Mouse (Mus musculus): Measurements from ENCODE around the gene Lipt1. TPM values are rescaled to one million over a fixed set of nuclear protein-coding genes. Genes with fewer than 3 reads are reported as not detected.

Lipt1 gene
- polyA plus RNA-seq, 1 experiment = 0.58 TPM

- DNase-seq (ENCODE audit: low read depth in 1 of 2, low spot score in 2 of 2) = no peak
- Histone ChIP-seq H3K4me1 (ENCODE audit: control insufficient read depth, insufficient read depth, insufficient read length) (no peaks in the 10 kb centered on the region; the same call in 1 of the 2 replicates), H3K27ac (ENCODE audit: insufficient read depth, low read length) (no peak overlapping the region), H3K27me3 (ENCODE audit: control insufficient read depth, insufficient read depth, low read length) (no peaks in the 10 kb centered on the region), H3K36me3 (ENCODE audit: control insufficient read depth, insufficient read depth, low read length) (peaks cover 17% of the 10 kb centered on the region), H3K4me3 (ENCODE audit: extremely low read depth, insufficient read depth, insufficient read length) (no peak overlapping the region)
- TF ChIP-seq POLR2A (IDR thresholded peaks at IDR 0.05; ENCODE audit: low read depth, low read length) (no peak), CTCF (IDR thresholded peaks at IDR 0.05; ENCODE audit: extremely low read depth, insufficient read depth, insufficient read length, insufficient replicate concordance) (no peak)
- 53% methylated on average over 3 of the region's 3 CpGs for WGBS
These were observed 19.9 kb downstream of the Lipt1 start for GRCm38 (mm10) chr1:37891400-37891799.

GRCm38 (mm10) chr1:37894606-37895005 lies 23.1 kb downstream of the Lipt1 start:
- Histone ChIP-seq H3K4me1 (ENCODE audit: control insufficient read depth, insufficient read depth, insufficient read length) (no peaks in the 10 kb centered on the region), H3K27ac (ENCODE audit: insufficient read depth, low read length) (no peak overlapping the region), H3K36me3 (ENCODE audit: control insufficient read depth, insufficient read depth, low read length) (peaks cover 38% of the 10 kb centered on the region), H3K27me3 (ENCODE audit: control insufficient read depth, insufficient read depth, low read length) (no peaks in the 10 kb centered on the region), H3K4me3 (ENCODE audit: extremely low read depth, insufficient read depth, insufficient read length) (no peak overlapping the region)
- no peak for DNase-seq (ENCODE audit: low read depth in 1 of 2, low spot score in 2 of 2)
- TF ChIP-seq CTCF (IDR thresholded peaks at IDR 0.05; ENCODE audit: extremely low read depth, insufficient read depth, insufficient read length, insufficient replicate concordance) = no peak
- TF ChIP-seq POLR2A (IDR thresholded peaks at IDR 0.05; ENCODE audit: low read depth, low read length) = no peak

- no peak overlapping the region for H3K4me3 ChIP-seq (ENCODE audit: extremely low read depth, insufficient read depth, insufficient read length)
- TF ChIP-seq POLR2A (IDR thresholded peaks at IDR 0.05; ENCODE audit: low read depth, low read length) (no peak), CTCF (IDR thresholded peaks at IDR 0.05; ENCODE audit: extremely low read depth, insufficient read depth, insufficient read length, insufficient replicate concordance) (no peak)
- H3K36me3 ChIP-seq (ENCODE audit: control insufficient read depth, insufficient read depth, low read length) = peaks cover 36% of the 10 kb centered on the region
- WGBS = 90% methylated on average over 4 of the region's 4 CpGs
- no peaks in the 10 kb centered on the region for H3K27me3 ChIP-seq (ENCODE audit: control insufficient read depth, insufficient read depth, low read length)
- H3K4me1 ChIP-seq (ENCODE audit: control insufficient read depth, insufficient read depth, insufficient read length) = no peaks in the 10 kb centered on the region
- no peak for DNase-seq (ENCODE audit: low read depth in 1 of 2, low spot score in 2 of 2)
- no peak overlapping the region for H3K27ac ChIP-seq (ENCODE audit: insufficient read depth, low read length)
These were observed 28.3 kb downstream of the Lipt1 start for GRCm38 (mm10) chr1:37899816-37900215.

- peaks cover 34% of the 10 kb centered on the region for H3K36me3 ChIP-seq (ENCODE audit: control insufficient read depth, insufficient read depth, low read length)
- no peak overlapping the region for H3K27ac ChIP-seq (ENCODE audit: insufficient read depth, low read length)
- H3K4me1 ChIP-seq (ENCODE audit: control insufficient read depth, insufficient read depth, insufficient read length) = no peaks in the 10 kb centered on the region
- WGBS = 86% methylated on average over 6 of the region's 6 CpGs
- no peaks in the 10 kb centered on the region for H3K27me3 ChIP-seq (ENCODE audit: control insufficient read depth, insufficient read depth, low read length)
- TF ChIP-seq CTCF (IDR thresholded peaks at IDR 0.05; ENCODE audit: extremely low read depth, insufficient read depth, insufficient read length, insufficient replicate concordance) = no peak
- TF ChIP-seq POLR2A (IDR thresholded peaks at IDR 0.05; ENCODE audit: low read depth, low read length) = no peak
- no peak overlapping the region for H3K4me3 ChIP-seq (ENCODE audit: extremely low read depth, insufficient read depth, insufficient read length)
- no peak for DNase-seq (ENCODE audit: low read depth in 1 of 2, low spot score in 2 of 2)
These were observed 28.8 kb downstream of the Lipt1 start for GRCm38 (mm10) chr1:37900288-37900687.

DNA sequence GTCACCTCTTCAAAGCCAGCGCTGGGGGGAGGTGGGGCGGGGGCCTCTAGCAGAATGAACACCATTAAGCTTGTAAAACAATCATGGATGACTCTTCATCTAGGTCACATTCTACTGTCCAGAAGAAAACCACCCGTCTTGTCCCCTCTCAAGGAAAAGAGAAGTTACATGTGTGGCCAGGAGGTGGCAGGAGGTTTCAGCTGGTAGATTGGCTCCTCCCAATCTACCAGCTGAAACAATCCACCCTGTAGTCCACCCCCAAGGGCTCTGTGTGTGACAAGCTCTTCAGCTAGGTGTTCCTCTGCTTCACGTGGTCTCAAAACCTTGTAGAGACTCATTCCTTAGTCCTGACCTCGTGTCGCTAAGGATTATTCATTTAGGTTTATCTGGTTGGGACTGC lies 31.6 kb downstream of the Lipt1 start:
- WGBS = 26% methylated on average over 6 of the region's 6 CpGs
- H3K4me3 ChIP-seq (ENCODE audit: extremely low read depth, insufficient read depth, insufficient read length) = no peak overlapping the region
- no peaks in the 10 kb centered on the region for H3K4me1 ChIP-seq (ENCODE audit: control insufficient read depth, insufficient read depth, insufficient read length)
- DNase-seq (ENCODE audit: low read depth in 1 of 2, low spot score in 2 of 2) = peak in 1 of 2 experiments; percentile 11
- TF ChIP-seq CTCF (IDR thresholded peaks at IDR 0.05; ENCODE audit: extremely low read depth, insufficient read depth, insufficient read length, insufficient replicate concordance) (peak; percentile 3; the same call in 1 of the 2 replicates), POLR2A (IDR thresholded peaks at IDR 0.05; ENCODE audit: low read depth, low read length) (no peak)
- no peak overlapping the region for H3K27ac ChIP-seq (ENCODE audit: insufficient read depth, low read length)
- peaks cover 16% of the 10 kb centered on the region for H3K36me3 ChIP-seq (ENCODE audit: control insufficient read depth, insufficient read depth, low read length)
- no peaks in the 10 kb centered on the region for H3K27me3 ChIP-seq (ENCODE audit: control insufficient read depth, insufficient read depth, low read length)

DNA sequence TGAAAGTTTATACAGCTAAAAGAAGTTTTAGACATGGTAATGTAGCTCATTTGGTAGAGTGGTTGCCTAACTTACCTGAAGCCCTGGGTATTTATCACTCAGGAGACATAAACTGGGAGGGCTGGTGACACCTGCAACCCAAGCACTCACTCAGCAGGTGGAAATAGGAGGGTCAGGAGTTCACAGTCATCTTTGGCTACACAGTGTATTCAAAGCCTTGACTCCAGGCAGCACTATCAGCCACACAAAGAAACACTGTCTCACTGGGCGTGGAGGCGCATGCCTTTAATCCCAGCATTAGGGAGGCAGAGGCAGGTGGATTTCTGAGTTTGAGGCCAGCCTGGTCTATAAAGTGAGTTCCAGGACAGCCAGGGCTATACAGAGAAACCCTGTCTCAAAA lies 41.2 kb downstream of the Lipt1 start:
- Histone ChIP-seq H3K36me3 (ENCODE audit: control insufficient read depth, insufficient read depth, low read length) (no peaks in the 10 kb centered on the region), H3K4me3 (ENCODE audit: extremely low read depth, insufficient read depth, insufficient read length) (no peak overlapping the region), H3K27ac (ENCODE audit: insufficient read depth, low read length) (no peak overlapping the region), H3K27me3 (ENCODE audit: control insufficient read depth, insufficient read depth, low read length) (no peaks in the 10 kb centered on the region), H3K4me1 (ENCODE audit: control insufficient read depth, insufficient read depth, insufficient read length) (no peaks in the 10 kb centered on the region)
- TF ChIP-seq POLR2A (IDR thresholded peaks at IDR 0.05; ENCODE audit: low read depth, low read length) = no peak
- no peak for TF ChIP-seq CTCF (IDR thresholded peaks at IDR 0.05; ENCODE audit: extremely low read depth, insufficient read depth, insufficient read length, insufficient replicate concordance)
- WGBS = 80% methylated on average over 2 of the region's 2 CpGs
- no peak for DNase-seq (ENCODE audit: low read depth in 1 of 2, low spot score in 2 of 2)

- WGBS = 77% methylated on average over 5 of the region's 5 CpGs
- H3K4me1 ChIP-seq (ENCODE audit: control insufficient read depth, insufficient read depth, insufficient read length) = no peaks in the 10 kb centered on the region
- TF ChIP-seq POLR2A (IDR thresholded peaks at IDR 0.05; ENCODE audit: low read depth, low read length) (no peak), CTCF (IDR thresholded peaks at IDR 0.05; ENCODE audit: extremely low read depth, insufficient read depth, insufficient read length, insufficient replicate concordance) (no peak)
- H3K4me3 ChIP-seq (ENCODE audit: extremely low read depth, insufficient read depth, insufficient read length) = no peak within 1 kb of the TSS
- H3K36me3 ChIP-seq (ENCODE audit: control insufficient read depth, insufficient read depth, low read length) = no peaks in the 10 kb centered on the region
- no peak for DNase-seq (ENCODE audit: low read depth in 1 of 2, low spot score in 2 of 2)
- H3K27me3 ChIP-seq (ENCODE audit: control insufficient read depth, insufficient read depth, low read length) = no peaks in the 10 kb centered on the region
- H3K27ac ChIP-seq (ENCODE audit: insufficient read depth, low read length) = no peak within 1 kb of the TSS
These were observed 44.9 kb downstream of the Lipt1 start, which contains the start of gene Lyg2 for GRCm38 (mm10) chr1:37916393-37916792. TSS of gene Lyg2 (minus strand) at chr1:37916493.
